Mouse (Mus musculus) mouse trophoblast stem cell (cell line): ENCODE data around the gene Plxna4.

Experiments used
- in situ Hi-C, 2 experiments: fragments of 300-500 bp; cut with MseI, MboI; formaldehyde crosslinking; loops; 2 replicates in 1 of 2; 3 replicates in 1 of 2; pipeline ENCODE4 v1.15.1; 2025

Plxna4 gene

DNA sequence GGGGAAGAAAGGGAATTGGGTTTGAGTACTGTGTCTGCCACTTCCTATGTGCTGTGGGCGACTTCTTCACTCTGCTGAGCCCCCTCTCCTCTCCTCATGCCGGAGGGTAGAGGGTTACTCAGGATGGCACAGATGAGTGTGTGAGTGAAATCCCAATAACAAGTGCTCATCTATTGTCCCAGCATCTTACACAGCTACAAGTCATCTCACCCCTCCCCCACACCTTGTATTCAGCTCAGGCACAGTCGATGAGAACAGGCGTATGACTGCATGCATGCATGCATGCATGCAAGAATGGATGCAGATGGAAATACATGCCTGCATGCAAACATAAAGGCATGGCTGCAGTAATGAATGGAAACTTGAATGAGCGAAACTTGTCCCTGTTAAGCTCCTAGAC, 327.7 kb downstream of the Plxna4 start:
- in situ Hi-C loops, result no loop called here

DNA sequence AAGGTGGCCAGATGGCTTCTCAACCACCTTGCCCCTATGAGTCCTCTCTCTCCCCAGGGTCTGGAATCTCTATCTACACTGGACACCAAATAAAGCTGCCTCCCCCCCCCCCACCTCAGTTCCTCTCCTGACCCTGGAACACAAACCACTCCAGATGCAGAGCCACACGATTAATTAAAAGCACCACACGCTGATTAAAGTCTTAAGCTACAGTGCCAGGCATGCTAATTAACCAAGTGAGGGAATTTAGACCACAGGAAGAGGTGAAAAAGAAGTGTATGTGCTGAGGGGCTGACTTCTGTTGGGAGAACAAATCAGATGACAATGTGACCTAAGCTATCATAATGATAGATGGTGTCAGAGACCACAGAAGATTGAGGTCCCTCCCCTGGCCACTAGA, 332.8 kb downstream of the Plxna4 start:
- in situ Hi-C loops, result no loop called here

DNA sequence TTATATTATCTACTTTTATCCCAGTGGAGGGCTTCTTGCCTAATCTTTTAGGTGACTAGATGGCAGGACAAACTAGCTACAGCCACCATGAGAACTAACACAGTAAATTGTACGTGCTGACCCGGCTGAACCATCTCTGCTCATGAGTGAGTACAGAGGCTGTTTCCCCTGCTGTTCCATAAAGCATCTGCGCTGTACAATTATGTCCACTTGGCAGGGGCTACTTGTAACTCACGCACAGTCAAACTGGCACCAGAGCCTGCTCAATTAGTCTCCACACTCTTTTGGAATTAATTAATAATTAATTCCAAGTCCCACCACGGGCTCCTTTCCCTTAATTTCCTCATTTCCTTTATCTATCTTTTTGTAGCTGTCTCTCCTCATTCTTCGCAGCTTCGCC, 335.8 kb downstream of the Plxna4 start:
- in situ Hi-C loops, result no loop called here

DNA sequence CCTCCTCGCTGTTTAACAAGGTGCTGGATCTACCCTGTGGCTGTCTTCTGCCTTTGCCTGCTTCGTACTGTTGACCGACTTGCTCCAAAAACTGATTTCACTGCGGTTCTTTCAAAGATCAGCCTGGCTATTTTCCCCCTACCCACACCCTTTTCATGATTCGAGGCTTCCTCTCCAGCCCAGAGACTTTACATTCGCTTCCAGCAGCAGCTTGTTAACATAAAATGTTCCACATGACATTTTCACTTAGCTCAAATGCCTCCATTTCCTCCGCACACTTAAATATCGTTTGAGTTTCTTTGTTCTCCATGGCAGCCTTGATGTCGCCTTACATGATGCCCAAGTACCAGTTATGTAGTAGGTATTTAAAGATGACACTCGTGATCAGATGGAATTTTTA, 336.3 kb downstream of the Plxna4 start:
- in situ Hi-C loops, result no loop called here

DNA sequence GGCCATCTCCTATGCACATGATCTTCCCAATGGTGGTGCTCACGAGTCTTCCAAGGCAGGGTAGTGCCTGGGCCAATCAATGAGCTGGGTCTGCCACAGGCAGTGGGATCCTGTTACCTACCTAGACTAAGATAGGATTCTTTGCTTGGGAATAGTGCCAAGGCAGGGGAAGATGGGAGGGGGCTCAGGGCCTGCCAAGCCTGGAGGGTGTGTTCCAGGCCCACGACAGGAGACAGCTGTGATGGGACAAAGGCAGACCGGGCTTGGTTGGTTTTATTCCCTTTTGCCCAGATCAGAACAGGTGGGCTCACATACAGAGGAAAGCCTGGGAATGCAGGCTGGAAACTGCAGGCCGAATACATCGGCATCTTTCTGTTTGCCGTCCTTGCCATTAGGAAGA, 342.0 kb downstream of the Plxna4 start:
- in situ Hi-C loops, result no loop called here

DNA sequence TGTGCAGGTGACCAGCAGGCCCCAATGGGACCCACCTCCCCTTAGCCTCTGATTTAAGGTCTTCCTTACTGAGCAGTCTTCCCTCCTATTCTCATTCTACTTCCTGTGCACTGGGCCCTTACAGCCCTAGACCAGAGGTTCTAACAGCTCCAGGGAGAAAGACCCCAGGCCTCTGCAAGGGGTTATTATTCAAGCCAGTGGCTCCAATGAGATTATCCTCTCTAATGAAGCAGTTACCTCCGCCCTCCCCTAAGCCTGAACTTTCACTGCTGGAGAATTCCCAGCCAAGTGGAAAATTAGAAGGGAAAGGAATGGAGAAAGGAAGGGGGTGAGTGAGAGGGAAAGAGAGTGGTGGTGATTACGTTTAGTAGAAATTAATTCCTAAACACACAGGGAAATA, 345.0 kb downstream of the Plxna4 start:
- in situ Hi-C loops, result no loop called here

DNA sequence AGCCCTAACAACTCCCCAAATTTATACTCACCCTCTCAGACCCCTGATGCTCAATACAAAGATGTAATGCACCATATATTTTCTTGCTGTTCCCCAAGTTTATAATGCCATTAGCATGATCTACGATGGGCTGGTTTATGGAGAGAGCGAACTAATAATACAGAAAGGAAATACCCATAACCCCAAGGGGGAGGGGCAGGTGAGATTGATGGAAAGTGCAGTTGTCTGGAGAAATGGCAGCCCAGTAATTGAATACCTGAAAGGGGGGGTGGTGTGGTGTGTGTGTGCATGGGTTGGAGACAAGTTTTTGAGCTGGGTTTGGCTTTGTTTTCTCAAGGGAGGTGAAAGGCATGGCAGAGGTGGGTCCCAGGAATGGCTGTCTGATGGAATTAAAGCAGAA, 356.6 kb downstream of the Plxna4 start:
- in situ Hi-C loops, result no loop called here

DNA sequence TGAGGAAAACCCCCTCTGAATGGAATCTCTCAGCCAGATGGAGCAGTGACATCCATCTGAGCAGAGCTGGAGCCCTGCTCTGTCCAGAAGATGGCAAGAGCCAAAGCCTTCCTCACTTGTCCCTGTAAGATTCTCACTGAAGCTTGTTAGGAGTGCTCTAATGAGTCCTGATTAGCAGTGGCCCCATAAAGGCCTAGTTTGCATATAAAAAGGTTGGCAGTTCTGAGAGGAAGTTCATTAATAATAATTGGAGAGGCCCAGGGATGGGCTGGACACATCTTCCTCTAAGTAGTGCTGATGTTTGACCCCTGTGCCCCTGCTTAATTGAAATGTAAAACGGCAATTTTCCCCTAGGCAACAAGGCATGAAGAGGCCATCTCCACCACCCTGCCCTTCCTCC, 361.4 kb downstream of the Plxna4 start:
- in situ Hi-C loops, result no loop called here

DNA sequence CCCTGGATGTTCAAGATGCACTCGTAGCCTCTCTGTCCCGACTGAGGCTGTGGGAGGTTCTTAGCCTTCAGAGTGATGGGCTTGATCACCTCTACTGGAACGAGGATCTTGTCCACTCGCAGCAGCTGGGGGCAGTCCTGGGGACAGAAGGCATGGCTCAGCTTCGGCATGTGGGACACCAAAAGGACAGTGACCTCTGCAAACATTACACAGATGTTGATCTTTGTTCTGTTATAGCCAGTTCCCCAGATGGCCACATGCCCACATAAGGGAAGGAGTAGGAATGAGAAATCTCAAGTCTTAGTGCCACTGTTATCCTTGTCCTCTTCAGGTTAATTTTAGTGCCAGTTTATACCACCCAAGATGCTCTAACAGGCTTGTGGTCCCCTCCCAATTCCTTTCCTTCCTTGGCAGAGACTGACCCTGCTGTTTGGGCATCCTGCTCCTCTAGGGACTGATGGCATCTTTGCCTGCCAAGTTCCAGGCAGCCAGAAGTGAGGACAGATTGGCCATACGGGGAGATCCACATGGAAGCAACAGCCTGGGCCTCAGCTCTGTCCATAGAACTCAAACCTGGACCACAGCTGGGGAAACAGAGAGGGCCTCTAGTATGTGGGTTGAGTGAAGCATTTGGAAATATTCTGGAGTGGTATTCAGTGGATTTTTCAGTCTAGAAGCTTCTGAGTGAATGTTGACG, 363.8 kb downstream of the Plxna4 start:
- in situ Hi-C loops, result no loop called here

DNA sequence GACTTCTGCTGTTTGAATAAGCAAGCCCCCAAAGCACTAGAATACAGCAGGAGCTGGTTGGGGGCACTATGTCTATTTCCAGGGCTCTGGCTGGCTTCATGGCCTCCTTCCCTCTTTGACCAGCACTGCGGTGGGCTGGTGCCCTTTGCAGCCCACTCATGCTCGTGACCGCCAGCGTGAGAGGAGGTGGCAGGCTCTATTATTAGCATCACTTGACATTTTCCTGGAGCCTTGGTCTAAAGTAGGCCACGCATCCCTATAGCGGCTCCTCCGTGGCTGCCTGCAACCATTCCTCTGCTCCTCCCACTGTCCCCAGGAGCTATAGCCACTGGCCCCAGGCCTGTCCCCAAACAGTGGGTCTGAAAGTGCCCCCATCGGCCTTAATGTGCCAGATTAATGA, 367.2 kb downstream of the Plxna4 start:
- in situ Hi-C loops, result no loop called here

DNA sequence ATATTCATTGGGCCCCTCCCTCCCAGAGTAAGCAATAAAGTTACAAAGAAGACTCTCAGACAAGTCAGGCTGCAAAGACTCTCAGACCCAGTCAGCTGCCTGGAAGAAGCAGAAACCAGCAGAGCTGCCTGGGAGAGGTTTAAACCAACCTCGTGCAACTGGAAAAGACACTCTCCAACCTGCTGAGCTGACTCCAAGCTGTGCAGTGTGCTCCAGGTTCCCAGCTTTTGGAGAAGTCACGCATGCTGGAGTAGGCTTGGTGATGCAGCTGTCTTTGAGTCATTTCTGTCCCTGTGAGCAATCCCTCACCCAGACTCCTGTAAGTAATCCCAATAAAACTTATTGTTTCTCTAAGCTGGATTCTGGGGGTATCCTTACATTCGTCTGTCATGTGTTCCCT, 369.4 kb downstream of the Plxna4 start:
- in situ Hi-C loops, result no loop called here

DNA sequence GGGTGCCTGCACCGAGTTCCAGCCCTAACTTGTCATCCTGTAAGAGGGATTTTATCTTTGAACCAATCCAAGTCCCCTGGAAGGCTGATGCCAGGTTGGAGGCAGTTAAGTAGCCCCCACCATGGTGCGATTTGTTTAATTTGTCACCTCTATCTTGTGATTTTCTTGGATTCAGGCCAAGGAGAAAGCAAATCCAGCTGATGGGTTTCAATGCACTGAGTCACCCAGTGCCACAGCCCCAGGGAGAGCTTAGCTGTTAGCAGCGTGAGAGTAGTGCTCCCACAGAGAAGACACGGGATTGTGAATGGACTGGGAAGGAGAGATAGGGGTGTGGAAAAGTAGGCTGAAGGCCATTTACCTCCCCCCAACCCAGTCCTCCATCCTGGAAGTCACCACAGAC, 375.6 kb downstream of the Plxna4 start:
- in situ Hi-C loops, result no loop called here

DNA sequence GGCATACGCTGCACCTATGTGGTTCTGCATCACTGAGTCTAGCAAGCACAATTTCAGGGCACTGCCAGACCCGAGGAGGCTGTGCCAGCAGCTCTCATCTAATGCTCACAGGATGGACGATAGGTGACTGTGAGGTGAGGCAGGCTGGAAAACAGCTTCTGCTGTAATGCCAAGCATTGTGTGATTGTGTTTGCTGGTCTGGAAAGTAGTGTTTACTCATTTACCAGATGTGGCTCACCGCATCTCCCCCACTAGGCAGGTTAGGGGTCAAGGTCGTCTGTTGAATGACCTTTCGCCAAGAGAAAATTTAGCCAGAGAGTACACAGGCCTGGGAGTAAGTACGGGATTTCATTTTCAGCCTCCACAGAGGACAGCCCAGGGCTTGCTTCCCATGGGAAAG, 377.9 kb downstream of the Plxna4 start:
- in situ Hi-C loops, result no loop called here

DNA sequence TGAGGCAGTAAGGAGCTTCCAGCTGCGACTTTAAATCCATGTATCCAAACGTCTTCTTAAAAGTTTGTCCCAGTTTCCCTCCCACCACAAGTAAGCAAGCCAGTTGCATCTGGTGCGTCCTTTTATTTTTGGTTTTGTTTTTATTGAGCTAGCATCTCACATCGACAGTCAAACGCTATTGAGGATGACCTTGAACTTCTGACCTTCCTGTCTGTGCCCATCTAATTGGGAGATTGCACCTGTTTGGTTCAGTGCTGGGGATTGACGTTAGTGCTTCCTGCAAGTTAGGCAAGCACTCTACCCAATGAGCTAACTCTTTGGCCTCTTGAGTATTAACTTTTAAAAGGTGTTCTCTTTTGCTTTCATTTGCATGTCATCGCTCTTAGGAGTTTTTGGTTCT, 379.0 kb downstream of the Plxna4 start:
- in situ Hi-C loops, result no loop called here

DNA sequence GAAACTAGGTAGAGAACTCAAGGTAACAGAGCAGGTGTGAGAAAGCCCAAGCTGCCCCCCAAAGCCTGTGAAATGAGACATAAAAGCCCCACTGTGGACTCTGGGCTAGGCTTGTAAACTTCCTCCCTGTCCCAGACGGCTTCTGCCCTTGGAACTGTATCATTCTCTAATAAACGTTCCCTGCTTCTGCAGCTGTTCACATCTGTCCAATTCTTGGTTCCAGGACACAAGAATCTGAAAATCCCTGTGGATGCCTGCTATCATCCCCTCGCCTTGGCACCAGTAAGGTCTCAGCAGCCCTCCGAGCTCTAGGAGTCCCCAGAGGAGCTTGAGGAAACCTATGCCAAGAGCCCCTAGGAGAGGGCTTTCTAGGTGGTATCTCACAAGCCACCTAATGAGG, 383.7 kb downstream of the Plxna4 start:
- in situ Hi-C loops, result no loop called here

DNA sequence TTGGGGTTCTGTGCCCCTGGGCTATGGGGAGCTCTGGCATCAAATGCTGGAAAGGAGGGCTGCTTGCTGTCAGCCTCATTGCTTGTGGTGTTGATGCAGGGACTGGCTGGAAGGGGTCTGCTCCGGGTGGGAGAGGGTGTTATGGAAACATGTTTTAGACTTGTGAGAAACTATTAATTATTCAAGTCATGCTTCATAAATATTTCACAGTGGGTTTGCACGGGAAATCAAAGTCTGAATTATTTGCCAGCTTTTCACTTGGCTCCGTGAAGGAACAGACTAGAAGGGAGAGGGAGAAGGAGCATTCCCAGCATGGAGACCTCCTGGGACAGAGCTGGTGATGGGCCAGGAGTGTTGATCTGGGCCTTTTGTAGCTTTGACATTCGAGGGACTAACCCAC, 384.6 kb downstream of the Plxna4 start:
- in situ Hi-C loops, result no loop called here

DNA sequence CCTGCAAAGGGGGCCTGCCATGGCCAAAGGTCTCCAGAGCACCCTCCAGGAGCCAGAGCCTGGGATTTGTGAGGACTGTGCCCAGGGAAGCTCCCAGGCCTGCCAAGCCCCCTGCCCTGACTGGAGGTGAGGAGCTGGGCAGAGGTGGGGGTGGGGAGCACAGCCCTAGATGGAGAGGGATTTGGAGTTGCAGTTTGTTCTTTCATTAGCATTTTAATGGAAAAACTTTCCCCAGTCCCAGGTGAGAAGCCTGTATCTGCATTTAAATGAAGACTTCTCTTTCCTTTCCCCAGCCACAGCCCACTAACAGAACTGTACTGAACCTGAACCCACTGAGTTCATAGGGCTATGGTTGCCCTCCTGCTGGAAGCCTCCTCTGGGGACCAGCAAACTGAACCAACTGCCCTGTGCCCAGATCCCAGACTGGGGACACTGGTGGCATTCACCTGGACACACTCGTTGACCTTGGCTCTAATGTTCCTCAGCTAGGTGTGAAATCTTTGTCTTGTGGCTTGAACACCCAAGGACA, 385.3 kb downstream of the Plxna4 start:
- in situ Hi-C loops, result no loop called here

DNA sequence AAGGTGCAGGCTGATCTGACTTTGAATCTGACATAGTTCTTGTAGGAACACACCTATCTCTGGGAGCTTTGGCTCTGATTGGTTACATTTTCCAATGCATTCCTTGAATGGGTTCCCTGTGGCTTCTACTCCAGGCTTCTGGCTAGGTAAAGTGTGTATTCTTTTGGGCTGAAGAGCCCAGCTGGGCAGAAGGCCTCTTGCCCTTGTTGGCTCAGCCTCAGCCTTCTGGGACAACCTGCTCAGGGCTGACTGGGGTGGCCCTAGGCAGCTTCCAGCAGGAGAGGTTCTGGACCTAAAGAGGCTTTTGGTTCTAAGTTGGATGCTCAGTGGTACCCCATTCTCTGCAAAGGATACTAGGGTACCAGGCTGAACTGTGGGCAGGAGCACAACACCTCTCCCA, 386.5 kb downstream of the Plxna4 start:
- in situ Hi-C loops, result no loop called here

DNA sequence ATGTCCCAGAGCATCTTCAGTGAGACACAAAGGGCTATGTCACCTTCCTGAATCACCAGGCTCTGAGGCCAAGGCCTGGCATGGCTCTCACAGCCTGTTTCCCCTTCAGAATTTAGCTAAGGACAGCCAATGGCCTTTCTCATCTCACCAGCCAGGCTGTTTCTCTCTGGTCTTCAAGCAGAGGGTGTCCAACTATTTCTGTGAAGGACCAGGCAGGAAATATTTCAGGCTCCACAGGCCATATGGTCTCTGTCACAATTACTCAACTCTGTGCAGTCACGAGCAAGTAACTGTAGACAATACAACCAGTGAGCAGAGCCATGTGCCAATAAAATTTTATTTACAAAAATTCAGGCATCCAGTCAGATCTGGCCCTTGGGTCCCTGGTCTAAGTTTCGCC, 388.4 kb downstream of the Plxna4 start:
- in situ Hi-C loops, result no loop called here

DNA sequence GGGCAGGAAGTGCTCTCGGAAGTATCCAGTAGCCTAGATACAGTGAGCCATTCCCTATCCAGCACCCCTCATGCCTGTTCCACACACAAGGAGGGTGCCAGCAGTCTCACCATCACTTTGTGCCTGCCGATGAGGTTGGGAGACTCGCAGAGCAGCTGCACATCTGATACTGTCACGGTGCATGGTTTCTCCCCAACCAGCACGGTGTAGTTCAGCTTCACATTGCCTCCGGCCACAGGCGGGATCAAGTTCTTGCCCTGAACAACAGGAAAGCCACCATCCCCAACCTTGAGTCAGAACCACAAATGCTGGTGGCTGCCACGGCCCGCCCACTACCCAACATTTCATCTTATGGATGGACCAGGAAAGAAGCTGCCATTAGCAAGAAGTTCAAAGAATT, 391.1 kb downstream of the Plxna4 start:
- in situ Hi-C loops, result no loop called here

DNA sequence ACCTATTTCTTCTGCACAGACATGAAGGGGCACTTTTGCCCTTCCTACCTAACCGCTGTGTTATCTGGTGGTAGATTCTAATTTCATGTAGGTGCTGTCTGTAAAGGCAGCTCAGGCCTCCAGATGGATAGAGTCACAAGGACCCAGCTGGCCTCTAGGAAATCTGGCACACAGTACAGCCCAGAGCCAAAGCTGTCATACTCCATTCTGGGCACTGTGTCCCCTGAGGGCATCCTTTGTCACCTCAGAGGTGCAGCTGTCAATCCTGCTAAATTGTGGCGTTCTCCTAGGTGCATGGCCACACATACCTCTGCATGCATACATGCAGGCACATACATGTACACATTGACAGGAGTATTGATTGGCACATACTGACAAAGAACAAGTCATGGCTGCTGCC, 394.9 kb downstream of the Plxna4 start:
- in situ Hi-C loops, result no loop called here

DNA sequence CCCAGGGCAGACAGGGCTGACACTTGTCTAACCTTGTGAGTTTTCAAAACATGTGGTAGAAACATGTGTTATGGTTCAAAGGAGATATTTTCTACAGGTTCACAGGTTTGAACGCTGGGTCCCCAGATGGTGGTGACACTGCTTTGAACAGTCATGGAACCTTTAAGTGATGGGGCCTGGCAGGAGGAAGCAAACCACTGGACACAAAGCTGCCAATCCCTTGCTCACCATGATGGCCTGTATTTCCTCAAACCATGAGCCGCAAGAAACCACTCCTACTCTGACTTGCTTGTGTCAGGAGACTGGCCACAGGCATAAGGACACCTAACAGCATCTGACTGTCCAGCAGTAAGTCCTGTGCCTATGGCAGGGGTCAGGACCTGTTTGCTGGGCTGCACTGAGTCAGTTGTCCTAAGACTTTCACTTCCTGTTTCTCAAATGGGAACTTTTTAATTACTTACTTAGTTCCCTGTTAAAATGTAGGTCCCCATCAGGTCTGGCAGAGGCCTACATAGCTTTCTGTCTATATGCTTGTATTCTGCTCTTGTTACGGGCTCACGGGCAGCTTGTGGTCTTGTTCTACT, 403.5 kb downstream of the Plxna4 start:
- in situ Hi-C loops, result no loop called here

DNA sequence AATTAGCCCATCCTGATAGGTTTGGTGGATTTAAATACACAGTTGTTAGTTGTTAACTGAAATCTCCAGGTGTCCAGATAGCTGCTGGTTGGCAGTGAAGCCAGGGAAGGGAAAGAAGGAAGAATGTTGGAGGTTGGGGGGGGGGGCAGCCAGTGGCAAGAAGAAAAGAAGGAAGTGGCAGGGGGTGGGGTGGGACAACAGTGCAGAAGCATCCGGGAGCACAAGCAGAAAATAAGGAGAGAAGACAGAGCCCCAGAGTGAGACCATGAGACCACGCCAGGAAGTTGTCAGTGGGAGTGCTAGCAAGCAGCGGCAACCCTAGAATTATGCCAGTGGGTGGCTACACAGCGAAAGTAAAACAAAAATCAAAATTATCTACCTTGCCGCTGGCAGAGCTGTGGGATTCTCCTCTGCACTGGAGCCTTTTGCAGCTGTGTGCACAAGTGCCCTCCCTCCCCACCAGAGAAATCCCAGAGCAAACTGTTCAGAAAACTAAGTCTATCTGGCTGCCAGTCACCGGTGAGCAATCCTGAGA, 404.3 kb downstream of the Plxna4 start:
- in situ Hi-C loops, result no loop called here

DNA sequence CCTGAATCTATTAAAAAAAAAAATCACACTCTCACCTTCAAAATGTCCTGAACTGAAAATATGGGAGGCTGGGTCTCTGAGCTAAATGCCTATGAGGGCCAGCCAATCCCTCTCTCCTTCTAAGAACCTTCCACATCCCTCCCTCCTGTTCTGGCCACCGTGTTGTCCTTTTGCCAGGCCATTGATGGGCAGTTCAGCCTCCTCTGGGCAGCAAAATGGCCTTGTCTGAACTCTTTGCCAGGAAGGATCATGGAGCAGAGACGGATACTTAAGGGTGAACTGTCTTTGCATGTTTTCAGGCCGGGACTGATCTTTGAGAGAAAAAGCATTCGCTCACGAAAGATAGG, 408.0 kb downstream of the Plxna4 start:
- in situ Hi-C loops, result no loop called here
